Mouse (Mus musculus): Measurements from ENCODE around the gene AW551984. TPM values are rescaled to one million over a fixed set of nuclear protein-coding genes. Genes with fewer than 3 reads are reported as not detected.

AW551984 gene
- total RNA-seq (2017), result not detected in 2 replicates

DNA sequence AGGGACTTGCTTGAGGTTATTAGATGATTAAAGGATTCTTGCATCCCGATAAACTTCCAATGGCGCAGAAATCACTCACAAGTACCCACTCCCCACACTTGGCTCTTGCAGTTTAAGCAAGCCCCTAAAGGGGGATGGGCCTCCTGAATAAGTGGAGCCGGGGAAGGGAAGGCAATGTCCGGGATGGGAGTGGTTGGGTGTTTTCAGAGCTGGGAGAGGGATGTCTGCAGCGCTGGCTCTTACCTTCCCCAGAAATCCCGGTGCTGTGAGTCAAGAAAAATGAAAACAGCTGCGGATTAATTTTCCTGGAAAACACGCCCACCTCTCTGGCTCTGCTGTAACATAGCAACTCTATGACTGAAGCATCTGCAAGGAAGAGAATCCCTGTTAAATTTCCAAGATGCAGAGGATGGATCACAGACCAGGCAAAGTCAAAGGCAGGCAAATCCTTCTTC is at the start of gene AW551984:
TSS of gene AW551984 (minus strand) at position 405 of the 455 bp plus-strand sequence.
- ATAC-seq (ENCODE audit: extremely low read depth, insufficient number of reproducible peaks, low FRiP score, poor library complexity, severe bottlenecking), result no peak

- ATAC-seq (ENCODE audit: extremely low read depth, insufficient number of reproducible peaks, low FRiP score, poor library complexity, severe bottlenecking), result no peak
These were observed 43.2 kb upstream of the AW551984 start for GRCm38 (mm10) chr9:39647382-39647781.

GRCm38 (mm10) chr9:39644785-39645184 is 40.6 kb upstream of the AW551984 start, which contains the start of gene Olfr961:
Olfr961 (plus strand) TSS chr9:39645085.
- no peak for ATAC-seq (ENCODE audit: extremely low read depth, insufficient number of reproducible peaks, low FRiP score, poor library complexity, severe bottlenecking)

DNA sequence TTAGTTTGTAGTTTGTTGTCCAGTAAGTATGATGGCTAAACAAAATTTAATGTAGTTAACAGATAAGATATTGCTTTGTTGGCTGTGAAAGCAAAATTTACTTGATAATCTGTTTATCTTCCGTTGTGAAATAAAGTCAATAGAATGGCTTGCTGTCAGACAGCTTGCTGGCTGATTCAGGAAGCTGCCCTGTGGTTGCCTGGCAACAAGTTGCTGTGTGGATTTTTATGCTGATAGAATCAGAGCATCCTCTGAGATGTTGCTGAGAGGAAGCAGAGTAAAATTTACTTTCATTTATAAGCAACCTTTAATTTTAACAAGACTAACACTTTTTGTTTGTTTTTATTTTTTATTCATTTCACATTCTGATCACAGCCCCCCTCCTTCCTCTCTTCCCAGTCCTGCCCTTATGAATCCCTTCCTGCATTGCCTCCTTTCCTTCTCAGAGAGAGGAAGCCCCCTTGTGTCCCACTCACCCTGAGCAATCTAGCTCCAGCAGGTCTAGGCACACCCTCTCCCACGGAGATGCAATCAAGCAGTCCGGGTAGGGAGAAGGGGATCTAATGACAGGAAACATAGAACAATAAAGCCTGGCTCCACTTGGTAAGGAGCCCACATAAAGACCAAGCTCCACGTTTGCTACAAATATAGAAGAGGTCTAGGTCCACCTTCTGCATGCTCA is 29.9 kb upstream of the AW551984 start:
- ATAC-seq (ENCODE audit: extremely low read depth, insufficient number of reproducible peaks, low FRiP score, poor library complexity, severe bottlenecking), result no peak

DNA sequence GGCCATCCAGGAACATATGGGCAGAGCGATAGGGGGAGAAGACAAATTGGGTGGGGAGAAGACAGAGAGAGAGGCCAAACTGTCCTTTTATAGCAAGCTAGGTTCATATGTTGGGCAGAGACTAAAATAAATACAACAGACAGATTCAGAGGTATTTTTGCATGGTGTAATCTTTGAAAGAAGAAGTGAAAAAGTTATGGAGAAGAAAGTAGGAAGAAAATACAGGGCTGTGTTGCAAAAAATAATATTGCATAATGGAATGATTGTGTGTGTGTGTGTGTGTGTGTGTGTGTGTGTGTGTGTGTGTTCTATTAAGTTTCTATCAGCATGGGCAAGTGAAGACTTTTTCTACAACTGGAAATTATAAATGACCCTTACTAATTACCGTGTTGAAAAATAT is 24.9 kb upstream of the AW551984 start:
- ATAC-seq (ENCODE audit: extremely low read depth, insufficient number of reproducible peaks, low FRiP score, poor library complexity, severe bottlenecking), result no peak

DNA sequence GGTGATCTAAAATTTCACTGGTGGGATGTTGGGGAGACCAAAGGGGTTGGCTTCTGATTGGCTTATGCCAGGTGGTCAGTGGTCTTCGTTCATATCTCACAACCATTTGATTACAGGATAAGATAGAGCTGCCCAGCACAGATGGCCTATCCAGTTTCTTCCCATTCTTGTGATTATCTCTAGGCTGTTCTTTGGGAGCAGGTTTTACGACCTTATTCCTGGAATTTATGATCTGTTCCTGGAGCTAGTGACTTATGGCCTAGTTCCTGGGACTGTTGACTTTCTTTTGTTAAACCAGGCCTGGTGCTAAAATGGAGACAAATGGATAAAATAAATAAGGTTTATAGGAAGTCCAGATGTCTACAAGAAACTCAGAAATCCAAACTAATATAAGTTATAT is 20.5 kb upstream of the AW551984 start:
- ATAC-seq (ENCODE audit: extremely low read depth, insufficient number of reproducible peaks, low FRiP score, poor library complexity, severe bottlenecking), result no peak

DNA sequence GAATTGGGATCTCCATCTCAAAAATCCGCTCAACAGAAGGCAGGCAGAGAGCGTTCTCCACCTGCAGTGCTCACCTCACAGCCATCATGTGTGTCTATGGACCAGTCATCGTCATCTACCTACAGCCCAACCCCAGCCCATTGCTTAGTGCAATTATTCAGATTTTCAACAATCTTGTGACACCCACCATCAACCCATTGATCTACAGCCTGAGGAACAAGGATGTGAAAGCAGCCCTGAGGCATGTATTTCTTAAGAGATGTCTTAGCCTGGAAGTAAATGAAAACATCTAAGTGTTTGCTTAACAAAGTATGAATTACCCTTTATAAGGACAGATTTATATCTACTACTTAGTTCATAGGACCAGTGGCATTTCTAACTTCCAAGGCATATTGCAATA is 19.6 kb upstream of the AW551984 start:
- ATAC-seq (ENCODE audit: extremely low read depth, insufficient number of reproducible peaks, low FRiP score, poor library complexity, severe bottlenecking), result no peak

DNA sequence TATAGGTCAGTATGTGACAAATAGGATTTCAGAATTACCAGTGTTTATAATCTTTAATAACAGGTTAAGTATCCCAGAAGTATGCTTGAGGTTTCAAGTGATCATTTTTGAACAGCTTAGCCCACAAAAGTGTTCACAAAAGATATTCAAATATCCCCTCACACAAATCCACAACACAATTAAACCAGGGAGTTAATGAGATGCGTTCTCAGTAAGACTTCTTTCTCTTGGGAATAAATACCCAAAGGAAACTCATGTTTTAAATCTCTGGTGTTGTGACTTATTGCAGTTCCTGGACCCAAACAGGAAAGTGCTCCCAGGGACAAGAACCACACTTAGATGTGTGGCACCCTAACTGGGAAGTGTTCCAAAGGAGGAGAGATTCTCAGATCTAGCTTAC is 16.9 kb upstream of the AW551984 start, which contains the start of gene Olfr960:
TSS of gene Olfr960 (plus strand) at position 301 of the 400 bp plus-strand sequence.
- no peak for ATAC-seq (ENCODE audit: extremely low read depth, insufficient number of reproducible peaks, low FRiP score, poor library complexity, severe bottlenecking)

DNA sequence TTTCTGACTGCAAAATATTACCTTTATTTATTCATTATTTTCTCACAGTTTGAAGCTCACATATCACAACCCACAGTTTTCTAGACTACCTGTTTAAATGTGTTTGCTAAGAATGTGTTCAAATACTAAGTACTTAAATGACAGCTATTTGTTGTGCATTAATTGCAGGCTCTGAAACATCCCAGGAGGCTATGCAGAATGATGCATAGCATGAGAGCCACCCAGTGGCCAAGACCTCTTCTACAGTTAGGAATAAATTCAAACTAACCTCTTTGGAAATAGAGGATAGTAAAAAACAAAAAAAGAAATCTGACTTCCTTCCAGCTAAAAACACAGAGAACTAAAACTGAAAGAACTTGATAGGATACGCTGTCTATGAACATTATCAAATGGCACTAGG is 7.8 kb upstream of the AW551984 start:
- ATAC-seq (ENCODE audit: extremely low read depth, insufficient number of reproducible peaks, low FRiP score, poor library complexity, severe bottlenecking), result no peak

- no peak for ATAC-seq (ENCODE audit: extremely low read depth, insufficient number of reproducible peaks, low FRiP score, poor library complexity, severe bottlenecking)
These were observed 6.2 kb upstream of the AW551984 start, which contains the start of gene Olfr148 for GRCm38 (mm10) chr9:39610355-39610754. Olfr148 (plus strand) TSS chr9:39610655.

DNA sequence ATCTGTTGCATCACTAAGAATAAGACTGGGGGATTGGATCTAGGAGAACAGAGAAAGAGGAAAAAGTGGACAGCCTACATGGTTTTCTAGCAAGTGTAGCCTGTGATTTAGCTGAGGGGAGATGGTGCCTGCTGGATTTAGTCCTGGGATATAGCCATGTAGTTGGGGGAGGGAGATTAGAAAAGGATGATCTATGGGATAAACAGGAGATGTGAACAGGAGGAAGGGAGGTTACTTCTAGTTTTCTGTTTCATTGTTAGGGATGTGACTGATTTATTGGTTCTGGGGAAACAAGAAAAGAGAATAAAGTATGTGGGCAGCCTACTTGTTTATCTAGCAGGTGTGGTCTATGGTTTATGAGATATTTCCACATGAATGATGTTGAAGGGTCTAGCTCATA is 4.3 kb upstream of the AW551984 start:
- ATAC-seq (ENCODE audit: extremely low read depth, insufficient number of reproducible peaks, low FRiP score, poor library complexity, severe bottlenecking), result no peak

GRCm38 (mm10) chr9:39603333-39603845 is 814 bp downstream of the AW551984 start:
- no peak for ATAC-seq (ENCODE audit: extremely low read depth, insufficient number of reproducible peaks, low FRiP score, poor library complexity, severe bottlenecking)

GRCm38 (mm10) chr9:39602536-39603332 is 1.5 kb downstream of the AW551984 start:
- ATAC-seq (ENCODE audit: extremely low read depth, insufficient number of reproducible peaks, low FRiP score, poor library complexity, severe bottlenecking), result no peak

DNA sequence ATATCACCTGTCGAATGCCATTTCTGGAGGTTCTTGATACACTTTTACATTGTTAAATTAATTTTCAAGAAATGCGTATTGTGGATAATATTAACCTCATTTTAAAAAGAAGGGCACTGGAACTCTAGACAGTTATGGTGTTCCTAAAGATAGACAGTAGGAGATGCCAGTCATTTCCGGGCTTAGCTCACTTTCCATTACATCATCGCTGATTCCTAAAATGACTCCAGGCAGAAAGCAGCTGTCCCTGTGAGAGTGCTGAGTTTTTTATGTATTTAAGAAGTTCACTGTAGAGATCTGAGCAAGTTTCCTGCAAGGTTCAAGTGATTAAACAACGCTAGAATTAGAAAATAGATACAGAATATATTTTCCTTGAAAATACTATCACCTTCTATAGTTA is 27.2 kb downstream of the AW551984 start:
- ATAC-seq (ENCODE audit: extremely low read depth, insufficient number of reproducible peaks, low FRiP score, poor library complexity, severe bottlenecking), result no peak

DNA sequence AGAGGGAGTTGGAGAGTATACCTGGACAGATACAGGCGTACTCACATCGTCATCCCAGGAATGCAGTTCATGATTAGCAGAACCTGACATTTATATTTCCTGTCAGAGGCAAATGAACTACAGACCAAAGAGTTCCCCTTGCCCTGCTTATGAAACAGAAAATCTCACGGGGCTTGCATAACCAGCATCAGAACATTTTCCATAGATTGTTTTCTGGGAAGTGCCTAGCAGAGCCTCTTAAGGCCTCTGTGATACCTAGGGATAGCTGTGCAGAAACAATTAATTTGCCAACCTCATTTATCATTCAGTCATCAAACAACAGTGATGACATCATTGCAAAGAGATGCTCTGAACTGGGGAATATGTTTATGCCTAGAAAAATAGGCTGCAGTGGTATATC is 28.7 kb downstream of the AW551984 start, which contains the start of gene Olfr959:
TSS of gene Olfr959 (minus strand) at position 101 of the 400 bp plus-strand sequence.
- ATAC-seq (ENCODE audit: extremely low read depth, insufficient number of reproducible peaks, low FRiP score, poor library complexity, severe bottlenecking), result no peak

GRCm38 (mm10) chr9:39558349-39558647 is 45.9 kb downstream of the AW551984 start:
- ATAC-seq (ENCODE audit: extremely low read depth, insufficient number of reproducible peaks, low FRiP score, poor library complexity, severe bottlenecking), result no peak

GRCm38 (mm10) chr9:39557529-39558348 is 46.5 kb downstream of the AW551984 start:
- no peak for ATAC-seq (ENCODE audit: extremely low read depth, insufficient number of reproducible peaks, low FRiP score, poor library complexity, severe bottlenecking)

DNA sequence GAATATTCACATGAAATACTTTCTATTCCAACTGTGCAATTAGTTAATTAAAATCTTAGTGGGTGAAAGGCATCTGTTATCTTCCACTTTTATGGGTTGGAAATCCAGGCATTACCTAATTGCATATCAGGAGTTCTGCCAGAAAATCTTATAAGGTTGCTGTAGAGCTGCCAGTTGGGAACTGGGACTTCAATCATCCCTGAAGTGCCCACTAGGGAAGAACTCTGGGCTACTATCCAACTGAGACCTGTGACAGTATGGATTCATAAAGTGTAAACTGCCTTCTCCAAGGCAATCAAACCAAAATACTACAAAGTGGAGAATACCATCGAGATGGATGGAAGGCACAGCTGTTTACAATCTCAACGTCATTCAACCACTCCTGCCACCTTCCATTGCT is 50.3 kb downstream of the AW551984 start, which contains the start of gene Olfr958:
TSS of gene Olfr958 (minus strand) at position 109 of the 400 bp plus-strand sequence.
- no peak for ATAC-seq (ENCODE audit: extremely low read depth, insufficient number of reproducible peaks, low FRiP score, poor library complexity, severe bottlenecking)

DNA sequence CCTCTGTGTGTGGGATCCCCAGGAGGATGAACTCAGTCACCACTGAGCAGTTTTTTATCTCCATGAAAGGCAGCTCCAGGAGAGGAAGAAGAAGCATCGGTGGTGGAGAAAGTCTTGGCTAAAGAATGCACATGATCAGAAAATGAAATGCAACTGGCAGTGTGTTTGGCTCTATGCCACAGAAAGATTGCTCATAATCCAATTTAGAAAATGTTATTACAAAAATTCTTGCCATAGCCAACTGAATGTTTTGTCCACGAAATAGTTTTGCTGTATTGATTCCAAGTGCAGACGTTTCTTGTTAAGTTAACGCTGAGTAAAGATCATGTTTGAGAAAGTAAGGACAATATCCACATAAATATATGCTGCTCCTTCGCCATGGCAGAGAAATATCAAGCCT is 53.4 kb downstream of the AW551984 start:
- ATAC-seq (ENCODE audit: extremely low read depth, insufficient number of reproducible peaks, low FRiP score, poor library complexity, severe bottlenecking), result no peak

Measured in neutrophil, adult 5-6 weeks (primary cell).